In the genomic region with DNA sequence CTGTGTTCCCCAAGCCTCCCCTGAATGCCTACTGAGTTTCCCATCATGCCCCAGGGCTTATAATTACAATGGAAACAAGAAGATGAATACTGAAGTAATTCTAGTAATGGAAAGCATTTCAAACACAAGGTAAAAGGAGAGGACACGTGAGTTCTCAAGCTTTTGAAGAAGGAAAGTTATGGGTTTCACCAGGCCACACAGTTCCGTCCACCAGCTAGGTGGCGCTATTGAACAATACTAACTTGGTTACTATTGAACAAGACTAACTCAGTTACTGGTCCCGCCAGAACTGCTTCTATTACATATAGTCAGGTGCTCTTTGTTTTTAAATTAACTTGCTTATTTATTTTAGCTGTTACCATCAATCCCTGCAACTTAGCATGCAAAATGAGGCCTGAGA, we compare ENCODE assay signal across 8 mouse cellular contexts.
DNase-seq lines count a peak whose midpoint lies in the region; ATAC-seq and TF ChIP-seq lines count a peak whose summit lies in the region.

No protein-coding gene starts in this region.

- no peak overlapping the region for H3K4me2 ChIP-seq in embryonic facial prominence, embryonic 14.5 days (ENCODE audit: low read depth, low read length)
- no peak overlapping the region for H3K4me2 ChIP-seq in lung, embryonic 14.5 days

- ATAC-seq in cerebellum, adult (ENCODE audit: insufficient number of reproducible peaks, low FRiP score, low TSS enrichment): no peak
- ATAC-seq in embryonic facial prominence, embryonic 14.5 days (ENCODE audit: low read depth): no peak
- no peak for ATAC-seq in lung, embryonic 14.5 days (ENCODE audit: insufficient read depth)

- DNase-seq in cerebellum, adult 11 months: peak; percentile 50
- peak; percentile 59 for DNase-seq in CD4-positive helper T cell, adult 2 months (ENCODE audit: low read depth, low spot score)
- DNase-seq in adrenal gland, postnatal 25 days: peak; percentile 67
- DNase-seq in embryonic facial prominence, embryonic 14.5 days (ENCODE audit: low spot score): peak; percentile 83
- DNase-seq in kidney, adult 9 months: peak; percentile 65
- peak; percentile 91 for DNase-seq in lung, embryonic 14.5 days
- DNase-seq in right cerebral cortex, postnatal 4 days: peak; percentile 81

- no peaks in the 10 kb centered on the region for H3K9me3 ChIP-seq in embryonic facial prominence, embryonic 14.5 days (ENCODE audit: control insufficient read depth, low read length)
- no peaks in the 10 kb centered on the region for H3K9me3 ChIP-seq in lung, embryonic 14.5 days (ENCODE audit: low read depth, low read length)

- no peak overlapping the region for H3K27ac ChIP-seq in embryonic facial prominence, embryonic 14.5 days (replicated peaks; ENCODE audit: low read depth, low read length)
- no peak overlapping the region for H3K27ac ChIP-seq in lung, embryonic 14.5 days (ENCODE audit: low read depth)

- no peaks in the 10 kb centered on the region for H3K36me3 ChIP-seq in embryonic facial prominence, embryonic 14.5 days (ENCODE audit: control insufficient read depth, insufficient read depth, low read length)
- no peaks in the 10 kb centered on the region for H3K36me3 ChIP-seq in lung, embryonic 14.5 days (ENCODE audit: insufficient read depth)

- peak; percentile 74 for TF ChIP-seq CTCF in lung, embryonic 14.5 days (IDR thresholded peaks at IDR 0.05; ENCODE audit: low read depth)

- H3K4me1 ChIP-seq in embryonic facial prominence, embryonic 14.5 days (ENCODE audit: control insufficient read depth, insufficient read depth, low read length): no peaks in the 10 kb centered on the region
- H3K4me1 ChIP-seq in lung, embryonic 14.5 days (ENCODE audit: insufficient read depth): 0 out of 2 replicates have a peak, but pooled peaks cover 3% of the 10 kb centered on the region

- H3K27me3 ChIP-seq in embryonic facial prominence, embryonic 14.5 days (replicated peaks; ENCODE audit: control insufficient read depth, insufficient read depth, low read length): no peaks in the 10 kb centered on the region
- H3K27me3 ChIP-seq in lung, embryonic 14.5 days (ENCODE audit: insufficient read depth, low read length): no peaks in the 10 kb centered on the region

- no peak overlapping the region for H3K9ac ChIP-seq in embryonic facial prominence, embryonic 14.5 days (ENCODE audit: low read depth, low read length)
- H3K9ac ChIP-seq in lung, embryonic 14.5 days: no peak overlapping the region

- no peak overlapping the region for H3K4me3 ChIP-seq in embryonic facial prominence, embryonic 14.5 days (ENCODE audit: low read depth, low read length)
- H3K4me3 ChIP-seq in lung, embryonic 14.5 days (ENCODE audit: low read depth, low read length): no peak overlapping the region

- 15% methylated on average over 4 of the region's 4 CpGs for WGBS in embryonic facial prominence, embryonic 14.5 days
- WGBS in lung, embryonic 14.5 days: 23% methylated on average over 4 of the region's 4 CpGs
